Mouse (Mus musculus) spleen, postnatal 4 days (tissue): ENCODE data around the gene Snx19.

Source experiments
- DNase-seq, 2 experiments: peaks; one replicate each; pipeline ENCODE4 v3.0.0; 2022; ENCODE audit warnings: low spot score in 2 of 2

The Snx19 gene

GRCm38 (mm10) chr9:30426882-30427632 lies at the start of gene Snx19:
Gene Snx19 (plus strand): TSS chr9:30427108.
- DNase-seq = peak; percentile 90 to 99

GRCm38 (mm10) chr9:30400771-30401170 lies 26.1 kb upstream of the Snx19 start:
- DNase-seq = no peak

- no peak for DNase-seq
Observed at GRCm38 (mm10) chr9:30422940-30423339, 4.0 kb upstream of the Snx19 start.

GRCm38 (mm10) chr9:30425178-30425577 lies 1.7 kb upstream of the Snx19 start:
- DNase-seq = no peak

- no peak for DNase-seq
Observed at GRCm38 (mm10) chr9:30428231-30428630, 1.3 kb downstream of the Snx19 start.

GRCm38 (mm10) chr9:30430447-30430846 lies 3.5 kb downstream of the Snx19 start:
- no peak for DNase-seq

- no peak for DNase-seq
Observed at GRCm38 (mm10) chr9:30431909-30432308, 5.0 kb downstream of the Snx19 start.

GRCm38 (mm10) chr9:30433914-30434313 lies 7.0 kb downstream of the Snx19 start:
- no peak for DNase-seq

GRCm38 (mm10) chr9:30435902-30436585 lies 9.1 kb downstream of the Snx19 start:
- no peak for DNase-seq

GRCm38 (mm10) chr9:30438505-30438904 lies 11.6 kb downstream of the Snx19 start:
- DNase-seq = no peak

GRCm38 (mm10) chr9:30441761-30442160 lies 14.9 kb downstream of the Snx19 start:
- no peak for DNase-seq

GRCm38 (mm10) chr9:30445232-30446085 lies 18.6 kb downstream of the Snx19 start:
- DNase-seq = no peak

- DNase-seq = no peak
Observed at GRCm38 (mm10) chr9:30446126-30446525, 19.2 kb downstream of the Snx19 start.

GRCm38 (mm10) chr9:30448459-30448858 lies 21.6 kb downstream of the Snx19 start:
- no peak for DNase-seq

GRCm38 (mm10) chr9:30449862-30450261 lies 23.0 kb downstream of the Snx19 start:
- no peak for DNase-seq

GRCm38 (mm10) chr9:30450834-30451233 lies 23.9 kb downstream of the Snx19 start:
- DNase-seq = no peak

GRCm38 (mm10) chr9:30454527-30454926 lies 27.6 kb downstream of the Snx19 start:
- no peak for DNase-seq

GRCm38 (mm10) chr9:30456250-30456649 lies 29.3 kb downstream of the Snx19 start:
- DNase-seq = no peak

- no peak for DNase-seq
Observed at GRCm38 (mm10) chr9:30460501-30460900, 33.6 kb downstream of the Snx19 start.

- DNase-seq = no peak
Observed at GRCm38 (mm10) chr9:30464661-30465060, 37.8 kb downstream of the Snx19 start.

GRCm38 (mm10) chr9:30480043-30480442 lies 53.1 kb downstream of the Snx19 start:
- DNase-seq = no peak

GRCm38 (mm10) chr9:30480464-30480863 lies 53.6 kb downstream of the Snx19 start:
- peak; percentile 77 to 92 for DNase-seq
